Mouse (Mus musculus) embryonic facial prominence, embryonic 11.5 days (tissue): ENCODE measurements around the gene Pced1b. TPM values are rescaled to one million over a fixed set of nuclear protein-coding genes. Genes with fewer than 3 reads are reported as not detected.

Source experiments
- ATAC-seq: fragments of 200-750 bp; cut with Nextera tagmentation; replicated peaks from 2 replicates; pipeline ENCODE4 v1.8.0; 2017; ENCODE audit warnings: low read depth; ENCODE audit not compliant: insufficient number of reproducible peaks, low FRiP score, low TSS enrichment
- DNase-seq: peaks from one replicate; pipeline ENCODE4 v3.0.0-alpha.2; 2015; ENCODE audit warnings: low spot score
- H3K27ac ChIP-seq: fragments of 300-500 bp; sonication (generic); replicated peaks from 2 replicates; pipeline ENCODE4 v1.5.1; 2014; ENCODE audit warnings: mild to moderate bottlenecking, low read depth, low read length, control low read depth
- H3K27me3 ChIP-seq: fragments of 300-500 bp; sonication (generic); 2 replicates; pipeline ENCODE4 v1.6.1; 2014; ENCODE audit warnings: mild to moderate bottlenecking, low read length, moderate library complexity, mixed read lengths; ENCODE audit not compliant: control insufficient read depth, insufficient read depth
- H3K36me3 ChIP-seq: fragments of 300-500 bp; sonication (generic); replicated peaks from 2 replicates; pipeline ENCODE4 v1.6.1; 2014; ENCODE audit warnings: low read depth, mild to moderate bottlenecking, low read length, moderate library complexity, mixed read lengths; ENCODE audit not compliant: control insufficient read depth, insufficient read depth
- H3K4me1 ChIP-seq: fragments of 300-500 bp; sonication (generic); 2 replicates; pipeline ENCODE4 v1.6.1; 2014; ENCODE audit warnings: low read length, mixed read lengths; ENCODE audit not compliant: control insufficient read depth, insufficient read depth
- H3K4me2 ChIP-seq: fragments of 300-500 bp; sonication (generic); 2 replicates; pipeline ENCODE4 v1.6.1; 2014; ENCODE audit warnings: low read depth, mild to moderate bottlenecking, control low read depth, low read length, moderate library complexity
- H3K4me3 ChIP-seq: fragments of 300-500 bp; sonication (generic); 2 replicates; pipeline ENCODE4 v1.5.1; 2014; ENCODE audit warnings: low read depth, low read length, control low read depth
- H3K9ac ChIP-seq: fragments of 300-500 bp; sonication (generic); replicated peaks from 2 replicates; pipeline ENCODE4 v1.6.1; 2014; ENCODE audit warnings: mild to moderate bottlenecking, control low read depth, low read length
- H3K9me3 ChIP-seq: fragments of 300-500 bp; sonication (generic); replicated peaks from 2 replicates; pipeline ENCODE4 v1.6.1; 2016; ENCODE audit warnings: mild to moderate bottlenecking, low read length, inconsistent platforms, mixed read lengths; ENCODE audit not compliant: control insufficient read depth
- WGBS: fragments of 180-500 bp; shearing (Covaris S2); extraction: QIAGEN DNeasy Blood & Tissue Kit; methylation state at CpG from one replicate; pipeline ENCODE4 v1.1.7; 2014; 5-methylcytosine and 5-hydroxymethylcytosine counted together
- polyA plus RNA-seq: library from polyadenylated mRNA; unstranded; fragments of >200 nt; fragmentation: Nextera tagmentation; extraction: Ambion mirVana; gene quantifications from 2 replicates; pipeline ENCODE4 v1.2.1, GENCODE M21; 2014

The Pced1b gene
- polyA plus RNA-seq, 1 experiment from 2014 or later = 4.3 TPM

DNA sequence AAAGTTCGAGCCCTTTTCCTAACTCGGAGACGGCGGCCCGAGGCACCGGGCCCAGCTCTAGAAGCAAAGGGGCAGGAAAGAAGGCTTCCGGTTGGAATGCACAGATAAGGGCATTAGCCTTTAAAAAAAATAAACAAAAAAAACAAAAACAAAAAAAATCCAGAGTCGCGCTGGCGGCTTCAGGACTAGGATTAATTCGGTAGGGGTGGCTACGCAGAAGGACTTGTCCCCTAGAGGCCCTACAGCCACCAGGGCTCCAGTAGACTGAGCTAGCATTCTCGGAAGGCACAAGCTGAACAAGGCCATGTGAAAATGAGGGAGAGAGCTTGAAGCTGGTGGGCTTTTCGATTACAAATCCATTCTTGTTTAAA lies 869 bp downstream of the Pced1b start:
- Histone ChIP-seq H3K9ac (peak overlapping the region; percentile 89), H3K4me1 (no peaks in the 10 kb centered on the region; the same call in 1 of the 2 replicates), H3K4me3 (peak overlapping the region; percentile 81), H3K27me3 (no peaks in the 10 kb centered on the region; the same call in 1 of the 2 replicates), H3K4me2 (peak overlapping the region; percentile 93), H3K27ac (peak overlapping the region; percentile 75; the same call in 1 of the 2 replicates), H3K36me3 (no peaks in the 10 kb centered on the region), H3K9me3 (no peaks in the 10 kb centered on the region)
- ATAC-seq (no peak), DNase-seq (peak; percentile 50)
- 2% methylated on average over 14 of the region's 14 CpGs for WGBS

DNA sequence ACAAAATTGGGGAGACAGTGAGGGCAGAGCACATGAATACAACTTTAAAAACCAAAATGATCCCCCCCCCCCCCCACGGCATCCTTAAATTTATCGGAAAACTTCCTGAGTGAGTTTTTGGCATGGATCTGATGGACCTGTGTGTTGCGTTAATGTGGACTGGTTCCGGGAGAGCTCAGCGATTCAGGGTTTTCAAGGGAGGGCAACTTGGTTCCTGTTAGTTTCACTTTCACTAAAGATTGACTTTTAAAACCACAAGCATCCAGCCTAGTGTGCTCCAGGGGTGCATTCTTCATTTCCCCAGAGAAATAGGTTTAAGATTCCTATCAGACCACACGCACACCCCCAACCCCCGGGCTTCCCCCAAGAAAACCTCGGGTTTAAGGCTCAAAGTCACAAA lies 1.4 kb downstream of the Pced1b start:
- H3K4me2 ChIP-seq = peak overlapping the region; percentile 93
- WGBS = 30% methylated on average over 8 of the region's 8 CpGs
- no peaks in the 10 kb centered on the region; the same call in 1 of the 2 replicates for H3K4me1 ChIP-seq
- no peak overlapping the region for H3K27ac ChIP-seq
- DNase-seq (peak; percentile 44), ATAC-seq (no peak)
- no peaks in the 10 kb centered on the region for H3K9me3 ChIP-seq
- peak overlapping the region; percentile 81 for H3K4me3 ChIP-seq
- no peaks in the 10 kb centered on the region for H3K36me3 ChIP-seq
- peak overlapping the region; percentile 89 for H3K9ac ChIP-seq
- no peaks in the 10 kb centered on the region; the same call in 1 of the 2 replicates for H3K27me3 ChIP-seq

DNA sequence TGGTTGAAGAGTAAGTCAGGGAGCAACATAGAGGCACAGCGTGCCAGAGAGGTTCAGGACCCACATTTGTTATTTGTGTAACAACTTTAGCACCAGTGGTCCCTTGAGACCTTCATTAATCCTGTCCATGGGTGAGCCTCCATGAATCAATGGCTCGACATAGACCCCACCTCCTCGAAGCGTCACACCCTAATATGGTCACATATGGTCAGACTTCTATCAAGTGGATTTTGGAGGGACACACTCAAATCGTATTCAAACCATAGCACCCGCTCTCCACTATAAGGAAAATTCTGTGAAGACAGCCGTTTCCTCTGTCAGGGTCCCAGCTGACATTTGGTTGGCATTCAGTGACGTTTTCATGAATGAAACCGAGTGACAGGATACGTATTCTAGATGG lies 2.4 kb downstream of the Pced1b start:
- Histone ChIP-seq H3K4me1 (no peaks in the 10 kb centered on the region; the same call in 1 of the 2 replicates), H3K36me3 (no peaks in the 10 kb centered on the region), H3K4me2 (no peak overlapping the region), H3K27ac (no peak overlapping the region), H3K9me3 (no peaks in the 10 kb centered on the region), H3K9ac (no peak overlapping the region), H3K27me3 (no peaks in the 10 kb centered on the region; the same call in 1 of the 2 replicates), H3K4me3 (no peak overlapping the region)
- WGBS = 90% methylated on average over 10 of the region's 10 CpGs
- DNase-seq (no peak), ATAC-seq (no peak)

DNA sequence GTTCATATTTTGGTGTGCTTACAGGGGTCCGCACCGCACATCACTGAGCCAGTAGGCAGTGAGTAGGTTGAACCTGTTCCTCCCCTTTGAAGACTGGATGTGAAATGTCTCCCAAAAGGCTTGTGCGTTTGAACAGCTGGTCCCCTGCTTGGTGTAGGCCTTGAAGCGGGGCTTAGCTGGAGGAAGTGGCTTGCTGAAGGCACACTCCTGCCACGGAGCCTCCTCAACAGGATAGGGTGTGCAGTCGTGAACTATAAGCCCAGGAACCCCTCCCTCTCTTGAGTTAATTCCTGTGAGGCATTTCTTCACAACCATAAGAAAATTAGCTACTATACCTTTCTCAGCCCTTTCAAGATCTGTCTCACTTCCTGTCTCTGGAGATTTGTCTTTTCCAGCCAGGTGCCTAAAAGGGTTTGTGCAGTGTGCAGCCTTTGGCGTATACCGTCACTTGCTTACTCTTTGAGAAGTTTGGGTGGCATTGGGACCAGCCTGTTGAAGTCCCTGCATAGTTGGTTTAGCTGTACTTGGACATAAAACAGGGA lies 5.7 kb downstream of the Pced1b start:
- no peak overlapping the region for H3K4me3 ChIP-seq
- H3K4me1 ChIP-seq = no peaks in the 10 kb centered on the region; the same call in 1 of the 2 replicates
- H3K27ac ChIP-seq = no peak overlapping the region
- 81% methylated on average over 8 of the region's 8 CpGs for WGBS
- H3K27me3 ChIP-seq = no peaks in the 10 kb centered on the region
- no peak overlapping the region for H3K9ac ChIP-seq
- H3K9me3 ChIP-seq = no peaks in the 10 kb centered on the region
- DNase-seq (no peak), ATAC-seq (no peak)
- no peak overlapping the region for H3K4me2 ChIP-seq
- no peaks in the 10 kb centered on the region for H3K36me3 ChIP-seq

DNA sequence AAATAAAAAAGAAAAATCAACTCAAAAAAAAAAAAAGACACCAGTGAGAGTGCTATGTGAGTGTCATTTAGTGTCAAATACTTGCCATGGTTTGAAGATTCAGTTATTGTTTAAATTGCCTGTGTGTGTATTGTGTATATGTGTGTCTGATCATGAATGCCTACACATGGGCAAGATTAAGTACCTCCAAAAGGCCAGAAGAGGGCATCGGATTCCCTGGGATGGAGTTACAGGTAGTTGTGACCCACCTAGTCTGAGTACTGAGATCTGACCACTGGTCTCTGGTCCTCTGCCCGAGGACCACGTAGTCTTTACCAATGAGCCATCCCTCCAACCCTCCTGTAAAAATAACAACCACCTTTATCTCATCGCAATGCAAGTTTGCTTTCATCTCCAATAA lies 7.5 kb downstream of the Pced1b start:
- Histone ChIP-seq H3K4me1 (no peaks in the 10 kb centered on the region), H3K27me3 (no peaks in the 10 kb centered on the region), H3K4me3 (no peak overlapping the region), H3K4me2 (no peak overlapping the region), H3K27ac (no peak overlapping the region), H3K36me3 (no peaks in the 10 kb centered on the region), H3K9me3 (no peaks in the 10 kb centered on the region), H3K9ac (no peak overlapping the region)
- DNase-seq (no peak), ATAC-seq (no peak)
- 96% methylated on average over 4 of the region's 4 CpGs for WGBS

DNA sequence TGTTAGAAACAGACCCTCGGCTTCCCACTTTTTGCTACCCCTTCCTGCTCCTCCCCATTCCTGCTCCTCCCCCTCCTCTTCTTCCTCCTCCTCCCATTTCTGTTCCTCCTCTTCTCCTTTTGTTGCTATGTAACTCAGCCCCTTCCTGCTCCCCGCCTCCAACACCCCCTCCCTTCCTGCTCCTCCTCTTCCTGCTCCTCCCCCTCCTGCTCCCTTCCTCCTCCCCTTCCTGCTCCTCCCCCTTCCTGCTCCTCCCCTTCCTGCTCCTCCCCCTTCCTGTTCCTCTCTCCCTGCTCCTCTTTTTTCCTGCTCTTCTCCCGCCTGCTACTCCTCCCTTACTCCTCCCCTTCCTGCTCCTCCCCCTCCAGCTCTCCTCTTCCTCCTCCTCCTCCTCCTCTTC lies 8.9 kb downstream of the Pced1b start:
- DNase-seq (no peak), ATAC-seq (no peak)
- no peaks in the 10 kb centered on the region for H3K9me3 ChIP-seq
- H3K4me3 ChIP-seq = no peak overlapping the region
- H3K4me1 ChIP-seq = no peaks in the 10 kb centered on the region
- no peaks in the 10 kb centered on the region for H3K27me3 ChIP-seq
- H3K27ac ChIP-seq = no peak overlapping the region
- WGBS = 90% methylated on average over 3 of the region's 3 CpGs
- no peaks in the 10 kb centered on the region for H3K36me3 ChIP-seq
- no peak overlapping the region for H3K4me2 ChIP-seq
- H3K9ac ChIP-seq = no peak overlapping the region

DNA sequence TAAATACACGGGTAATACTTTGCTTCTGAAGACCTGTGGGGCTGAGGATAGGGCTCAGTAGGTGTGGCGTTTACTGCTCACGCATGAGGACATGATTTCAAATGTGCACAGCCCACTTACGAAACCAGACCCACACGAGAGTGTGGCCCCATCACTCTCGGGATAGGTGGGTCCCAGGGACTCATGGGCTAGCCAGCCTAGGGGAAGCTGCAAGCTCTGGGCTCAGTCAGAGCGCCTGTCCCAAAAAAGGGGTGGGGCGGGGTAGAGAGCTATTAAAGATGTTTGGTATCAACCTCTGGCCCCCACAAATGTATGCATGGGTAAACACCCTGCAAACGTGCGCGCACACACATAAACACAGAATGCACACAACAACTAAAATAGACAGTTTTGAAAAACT lies 9.5 kb downstream of the Pced1b start:
- Histone ChIP-seq H3K4me2 (no peak overlapping the region), H3K4me1 (no peaks in the 10 kb centered on the region), H3K36me3 (no peaks in the 10 kb centered on the region), H3K27ac (no peak overlapping the region), H3K9me3 (no peaks in the 10 kb centered on the region), H3K27me3 (no peaks in the 10 kb centered on the region), H3K9ac (no peak overlapping the region), H3K4me3 (no peak overlapping the region)
- DNase-seq (no peak), ATAC-seq (no peak)
- 89% methylated on average over 11 of the region's 11 CpGs for WGBS

DNA sequence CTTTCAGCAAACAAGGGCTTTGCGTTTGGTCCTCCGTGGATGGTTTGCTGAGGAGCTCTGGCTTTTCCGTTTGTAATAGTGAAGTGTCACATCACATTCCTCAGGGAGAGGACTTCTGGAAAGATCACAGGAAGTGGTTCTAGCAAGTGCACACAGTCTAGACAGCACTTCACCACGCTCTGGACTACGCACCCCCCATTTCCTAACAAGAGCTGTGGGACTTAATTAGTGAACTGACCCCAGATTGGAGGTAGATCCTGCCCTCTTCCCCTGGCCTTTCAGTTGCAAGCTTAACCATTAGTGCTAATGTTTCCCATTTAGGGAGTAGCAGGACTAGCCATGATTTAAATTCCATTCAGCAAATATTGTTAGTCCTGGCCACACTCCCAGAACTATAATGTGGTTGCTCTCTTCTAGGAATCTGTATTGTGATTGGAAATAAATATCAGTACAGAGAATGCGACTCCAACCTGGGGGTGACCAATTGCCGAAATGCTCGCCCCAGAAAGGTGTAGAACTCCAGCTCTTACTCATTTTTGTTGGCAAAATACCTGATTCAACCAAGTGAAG lies 10.4 kb downstream of the Pced1b start:
- Histone ChIP-seq H3K4me1 (no peaks in the 10 kb centered on the region), H3K36me3 (no peaks in the 10 kb centered on the region), H3K4me2 (no peak overlapping the region), H3K27me3 (no peaks in the 10 kb centered on the region), H3K27ac (no peak overlapping the region), H3K9ac (no peak overlapping the region), H3K4me3 (no peak overlapping the region), H3K9me3 (no peaks in the 10 kb centered on the region)
- DNase-seq (no peak), ATAC-seq (no peak)
- WGBS = 66% methylated on average over 8 of the region's 8 CpGs
